In genomic region chr17:32317708-32318107, GRCm38 (mm10) we compare ENCODE assay signal across 11 mouse cellular contexts.
"Had no signal": no experiment of that assay in that cellular context is flagged by ENCODE, and none has a peak within 500 bp of the region (broad histone marks: within the 10 kb centered on the region; RNA-seq: fewer than 3 reads in every experiment).

No protein-coding gene starts in this region.

- H3K4me3 ChIP-seq: limb, embryonic 15.5 days; liver, embryonic 15.5 days; neural tube, embryonic 13.5 days; stomach, embryonic 15.5 days had no signal

- H3K27me3 ChIP-seq: limb, embryonic 15.5 days; liver, embryonic 15.5 days; neural tube, embryonic 13.5 days; stomach, embryonic 15.5 days had no signal

- DNase-seq: kidney, adult 18-20 months; kidney, postnatal 14 days; lung, embryonic 14.5 days; midbrain, embryonic 14.5 days; retina, postnatal 1 day; right cerebral cortex, postnatal 4 days; thymus, postnatal 36 days had no signal

- H3K4me2 ChIP-seq: limb, embryonic 15.5 days; liver, embryonic 15.5 days; lung, embryonic 14.5 days; neural tube, embryonic 13.5 days; stomach, embryonic 15.5 days had no signal

- H3K27ac ChIP-seq: limb, embryonic 15.5 days; liver, embryonic 15.5 days; neural tube, embryonic 13.5 days; stomach, embryonic 15.5 days had no signal

- H3K9ac ChIP-seq: limb, embryonic 15.5 days; liver, embryonic 15.5 days; lung, embryonic 14.5 days; neural tube, embryonic 13.5 days; stomach, embryonic 15.5 days had no signal

- H3K9me3 ChIP-seq: limb, embryonic 15.5 days; liver, embryonic 15.5 days; neural tube, embryonic 13.5 days; stomach, embryonic 15.5 days had no signal
